Mouse (Mus musculus): ENCODE results near the gene Syt2. TPM values are rescaled to one million over a fixed set of nuclear protein-coding genes. Genes with fewer than 3 reads are reported as not detected.

The Syt2 gene
- polyA plus RNA-seq, 1 experiment: 0.05 TPM

GRCm38 (mm10) chr1:134752447-134752846 is 106.0 kb downstream of the Syt2 start:
- DNase-seq: no peak
- H3K36me3 ChIP-seq (ENCODE audit: control insufficient read depth, insufficient read depth, low read length): no peaks in the 10 kb centered on the region
- 92% methylated on average over 5 of the region's 5 CpGs for WGBS
- H3K27me3 ChIP-seq (ENCODE audit: control insufficient read depth, insufficient read depth, low read length): no peaks in the 10 kb centered on the region
- H3K4me3 ChIP-seq (ENCODE audit: control insufficient read depth, insufficient read depth, low read length): no peak overlapping the region
- H3K27ac ChIP-seq (ENCODE audit: control insufficient read depth, insufficient read depth, low read length): no peak overlapping the region
- H3K4me1 ChIP-seq (replicated peaks; ENCODE audit: control insufficient read depth, insufficient read depth, low read length): peaks cover 6% of the 10 kb centered on the region
- no peak for TF ChIP-seq CTCF (IDR thresholded peaks at IDR 0.05; ENCODE audit: borderline replicate concordance, control insufficient read depth, extremely low read depth, insufficient read depth, low read length, poor library complexity)
- no peak for TF ChIP-seq POLR2A (IDR thresholded peaks at IDR 0.05; ENCODE audit: control insufficient read depth, extremely low read depth, insufficient read depth, low read length, poor library complexity)

GRCm38 (mm10) chr1:134753751-134754630 is 107.5 kb downstream of the Syt2 start:
- no peak for TF ChIP-seq POLR2A (IDR thresholded peaks at IDR 0.05; ENCODE audit: control insufficient read depth, extremely low read depth, insufficient read depth, low read length, poor library complexity)
- WGBS: 49% methylated on average over 13 of the region's 13 CpGs
- no peaks in the 10 kb centered on the region for H3K36me3 ChIP-seq (ENCODE audit: control insufficient read depth, insufficient read depth, low read length)
- H3K4me1 ChIP-seq (replicated peaks; ENCODE audit: control insufficient read depth, insufficient read depth, low read length): 0 out of 2 replicates have a peak, but pooled peaks cover 5% of the 10 kb centered on the region
- H3K4me3 ChIP-seq (ENCODE audit: control insufficient read depth, insufficient read depth, low read length): no peak overlapping the region
- no peak overlapping the region for H3K27ac ChIP-seq (ENCODE audit: control insufficient read depth, insufficient read depth, low read length)
- no peak for DNase-seq
- H3K27me3 ChIP-seq (ENCODE audit: control insufficient read depth, insufficient read depth, low read length): no peaks in the 10 kb centered on the region

- 0 out of 2 replicates have a peak, but pooled peaks cover 5% of the 10 kb centered on the region for H3K4me1 ChIP-seq (replicated peaks; ENCODE audit: control insufficient read depth, insufficient read depth, low read length)
- TF ChIP-seq CTCF (IDR thresholded peaks at IDR 0.05; ENCODE audit: borderline replicate concordance, control insufficient read depth, extremely low read depth, insufficient read depth, low read length, poor library complexity) (no peak), POLR2A (IDR thresholded peaks at IDR 0.05; ENCODE audit: control insufficient read depth, extremely low read depth, insufficient read depth, low read length, poor library complexity) (no peak)
- WGBS: 86% methylated on average over 10 of the region's 10 CpGs
- no peaks in the 10 kb centered on the region; the same call in 1 of the 2 replicates for H3K36me3 ChIP-seq (ENCODE audit: control insufficient read depth, insufficient read depth, low read length)
- H3K4me3 ChIP-seq (ENCODE audit: control insufficient read depth, insufficient read depth, low read length): no peak overlapping the region
- H3K27me3 ChIP-seq (ENCODE audit: control insufficient read depth, insufficient read depth, low read length): no peaks in the 10 kb centered on the region
- H3K27ac ChIP-seq (ENCODE audit: control insufficient read depth, insufficient read depth, low read length): no peak overlapping the region
- no peak for DNase-seq
Observed at GRCm38 (mm10) chr1:134754818-134755217, 108.3 kb downstream of the Syt2 start.

GRCm38 (mm10) chr1:134755548-134756189 is 109.2 kb downstream of the Syt2 start:
- Histone ChIP-seq H3K4me3 (ENCODE audit: control insufficient read depth, insufficient read depth, low read length) (no peak overlapping the region), H3K36me3 (ENCODE audit: control insufficient read depth, insufficient read depth, low read length) (no peaks in the 10 kb centered on the region; the same call in 1 of the 2 replicates), H3K27me3 (ENCODE audit: control insufficient read depth, insufficient read depth, low read length) (no peaks in the 10 kb centered on the region), H3K27ac (ENCODE audit: control insufficient read depth, insufficient read depth, low read length) (no peak overlapping the region), H3K4me1 (replicated peaks; ENCODE audit: control insufficient read depth, insufficient read depth, low read length) (0 out of 2 replicates have a peak, but pooled peaks cover 5% of the 10 kb centered on the region)
- DNase-seq: no peak
- 79% methylated on average over 13 of the region's 13 CpGs for WGBS
- TF ChIP-seq CTCF (IDR thresholded peaks at IDR 0.05; ENCODE audit: borderline replicate concordance, control insufficient read depth, extremely low read depth, insufficient read depth, low read length, poor library complexity): no peak
- no peak for TF ChIP-seq POLR2A (IDR thresholded peaks at IDR 0.05; ENCODE audit: control insufficient read depth, extremely low read depth, insufficient read depth, low read length, poor library complexity)

GRCm38 (mm10) chr1:134756190-134756873 is 109.9 kb downstream of the Syt2 start:
- TF ChIP-seq POLR2A (IDR thresholded peaks at IDR 0.05; ENCODE audit: control insufficient read depth, extremely low read depth, insufficient read depth, low read length, poor library complexity): no peak
- no peak for TF ChIP-seq CTCF (IDR thresholded peaks at IDR 0.05; ENCODE audit: borderline replicate concordance, control insufficient read depth, extremely low read depth, insufficient read depth, low read length, poor library complexity)

GRCm38 (mm10) chr1:134757230-134757629 is 110.8 kb downstream of the Syt2 start:
- TF ChIP-seq POLR2A (IDR thresholded peaks at IDR 0.05; ENCODE audit: control insufficient read depth, extremely low read depth, insufficient read depth, low read length, poor library complexity): no peak
- TF ChIP-seq CTCF (IDR thresholded peaks at IDR 0.05; ENCODE audit: borderline replicate concordance, control insufficient read depth, extremely low read depth, insufficient read depth, low read length, poor library complexity): no peak
- H3K27me3 ChIP-seq (ENCODE audit: control insufficient read depth, insufficient read depth, low read length): no peaks in the 10 kb centered on the region
- 94% methylated on average over 3 of the region's 3 CpGs for WGBS
- H3K27ac ChIP-seq (ENCODE audit: control insufficient read depth, insufficient read depth, low read length): no peak overlapping the region
- no peak overlapping the region for H3K4me3 ChIP-seq (ENCODE audit: control insufficient read depth, insufficient read depth, low read length)
- DNase-seq: no peak
- 0 out of 2 replicates have a peak, but pooled peaks cover 5% of the 10 kb centered on the region for H3K4me1 ChIP-seq (replicated peaks; ENCODE audit: control insufficient read depth, insufficient read depth, low read length)
- H3K36me3 ChIP-seq (ENCODE audit: control insufficient read depth, insufficient read depth, low read length): no peaks in the 10 kb centered on the region; the same call in 1 of the 2 replicates

More at GRCm38 (mm10) chr1:134756190-134756873, 109.9 kb downstream of the Syt2 start:
- Histone ChIP-seq H3K4me1 (replicated peaks; ENCODE audit: control insufficient read depth, insufficient read depth, low read length) (0 out of 2 replicates have a peak, but pooled peaks cover 5% of the 10 kb centered on the region), H3K4me3 (ENCODE audit: control insufficient read depth, insufficient read depth, low read length) (no peak overlapping the region), H3K27ac (ENCODE audit: control insufficient read depth, insufficient read depth, low read length) (no peak overlapping the region), H3K36me3 (ENCODE audit: control insufficient read depth, insufficient read depth, low read length) (no peaks in the 10 kb centered on the region; the same call in 1 of the 2 replicates), H3K27me3 (ENCODE audit: control insufficient read depth, insufficient read depth, low read length) (no peaks in the 10 kb centered on the region)
- DNase-seq: no peak
- 56% methylated on average over 10 of the region's 10 CpGs for WGBS
